Mouse (Mus musculus) limb, embryonic 12.5 days (tissue): ENCODE measurements around the gene Hdgfl3. TPM values are rescaled to one million over a fixed set of nuclear protein-coding genes. Genes with fewer than 3 reads are reported as not detected.

ENCODE experiments used
- ATAC-seq: fragments of 200-750 bp; cut with Nextera tagmentation; 2 replicates; pipeline ENCODE4 v1.8.0; 2017; ENCODE audit warnings: low read depth, moderate TSS enrichment; ENCODE audit not compliant: insufficient number of reproducible peaks, insufficient read depth, low FRiP score, low TSS enrichment
- H3K27ac ChIP-seq: fragments of 300-500 bp; sonication (generic); 2 replicates; pipeline ENCODE4 v1.5.1; 2016; ENCODE audit warnings: mild to moderate bottlenecking, moderate library complexity
- H3K27me3 ChIP-seq: fragments of 300-500 bp; sonication (generic); 2 replicates; pipeline ENCODE4 v1.6.1; 2016; ENCODE audit warnings: mild to moderate bottlenecking, moderate library complexity
- H3K36me3 ChIP-seq: fragments of 300-500 bp; sonication (generic); 2 replicates; pipeline ENCODE4 v1.6.1; 2016; ENCODE audit warnings: mild to moderate bottlenecking, moderate library complexity
- H3K4me1 ChIP-seq: fragments of 300-500 bp; sonication (generic); replicated peaks from 2 replicates; pipeline ENCODE4 v1.6.1; 2016
- H3K4me2 ChIP-seq: fragments of 300-500 bp; sonication (generic); 2 replicates; pipeline ENCODE4 v1.6.1; 2016; ENCODE audit warnings: mild to moderate bottlenecking, moderate library complexity
- H3K4me3 ChIP-seq: fragments of 300-500 bp; sonication (generic); replicated peaks from 2 replicates; pipeline ENCODE4 v1.5.1; 2016; ENCODE audit warnings: mild to moderate bottlenecking
- H3K9ac ChIP-seq: fragments of 300-500 bp; sonication (generic); replicated peaks from 2 replicates; pipeline ENCODE4 v1.6.1; 2016; ENCODE audit warnings: mild to moderate bottlenecking, moderate library complexity
- H3K9me3 ChIP-seq: fragments of 300-500 bp; sonication (generic); 2 replicates; pipeline ENCODE4 v1.6.1; 2016; ENCODE audit warnings: mild to moderate bottlenecking, moderate library complexity
- WGBS: fragments of 180-500 bp; shearing (Covaris S2); methylation state at CpG from one replicate; pipeline ENCODE4 v1.1.7; 2016; 5-methylcytosine and 5-hydroxymethylcytosine counted together
- polyA plus RNA-seq: library from polyadenylated mRNA; unstranded; fragments of >200 nt; fragmentation: Nextera tagmentation; extraction: Ambion mirVana; gene quantifications from 2 replicates; pipeline ENCODE4 v1.2.1, GENCODE M21; 2016

Hdgfl3 gene
- polyA plus RNA-seq, 1 experiment from 2014 or later: 35.0 TPM

- Histone ChIP-seq H3K27ac (no peak overlapping the region), H3K9ac (no peak overlapping the region), H3K4me3 (no peak overlapping the region), H3K9me3 (no peaks in the 10 kb centered on the region), H3K4me2 (no peak overlapping the region), H3K36me3 (no peaks in the 10 kb centered on the region), H3K27me3 (peaks cover 10% of the 10 kb centered on the region; the same call in 1 of the 2 replicates), H3K4me1 (0 out of 2 replicates have a peak, but pooled peaks cover 2% of the 10 kb centered on the region)
- no peak for ATAC-seq
- 95% methylated on average over 6 of the region's 6 CpGs for WGBS
These were observed 68.3 kb downstream of the Hdgfl3 start for GRCm38 (mm10) chr7:81865937-81866336.

GRCm38 (mm10) chr7:81864552-81864951, 69.7 kb downstream of the Hdgfl3 start:
- 89% methylated on average over 6 of the region's 6 CpGs for WGBS

GRCm38 (mm10) chr7:81862587-81863583, 71.4 kb downstream of the Hdgfl3 start:
- no peak for ATAC-seq
- Histone ChIP-seq H3K4me3 (no peak overlapping the region), H3K9me3 (no peaks in the 10 kb centered on the region), H3K9ac (no peak overlapping the region), H3K27me3 (peaks cover 41% of the 10 kb centered on the region), H3K36me3 (no peaks in the 10 kb centered on the region), H3K4me2 (no peak overlapping the region), H3K27ac (peak overlapping the region; percentile 23; the same call in 1 of the 2 replicates), H3K4me1 (peaks cover 23% of the 10 kb centered on the region)
- WGBS: 75% methylated on average over 24 of the region's 24 CpGs

More at GRCm38 (mm10) chr7:81864552-81864951, 69.7 kb downstream of the Hdgfl3 start:
- peaks cover 24% of the 10 kb centered on the region for H3K27me3 ChIP-seq
- H3K36me3 ChIP-seq: no peaks in the 10 kb centered on the region
- H3K9me3 ChIP-seq: no peaks in the 10 kb centered on the region
- H3K4me3 ChIP-seq: no peak overlapping the region
- no peak overlapping the region for H3K9ac ChIP-seq
- ATAC-seq: no peak
- H3K4me2 ChIP-seq: no peak overlapping the region
- H3K27ac ChIP-seq: no peak overlapping the region
- peaks cover 12% of the 10 kb centered on the region; the same call in 1 of the 2 replicates for H3K4me1 ChIP-seq

GRCm38 (mm10) chr7:81861921-81862320, 72.4 kb downstream of the Hdgfl3 start:
- Histone ChIP-seq H3K36me3 (no peaks in the 10 kb centered on the region), H3K27me3 (peaks cover 50% of the 10 kb centered on the region), H3K4me3 (no peak overlapping the region), H3K4me2 (no peak overlapping the region), H3K9ac (no peak overlapping the region), H3K4me1 (peaks cover 23% of the 10 kb centered on the region), H3K9me3 (no peaks in the 10 kb centered on the region), H3K27ac (no peak overlapping the region)
- no peak for ATAC-seq
- 63% methylated on average over 4 of the region's 4 CpGs for WGBS

- ATAC-seq: no peak
- Histone ChIP-seq H3K9ac (no peak overlapping the region), H3K27me3 (peaks cover 55% of the 10 kb centered on the region), H3K4me2 (0 out of 2 replicates have a peak overlapping the region, but pooled peaks have one; percentile 98), H3K9me3 (no peaks in the 10 kb centered on the region), H3K4me3 (no peak overlapping the region), H3K4me1 (peaks cover 23% of the 10 kb centered on the region), H3K27ac (no peak overlapping the region), H3K36me3 (no peaks in the 10 kb centered on the region)
- WGBS: 84% methylated on average over 2 of the region's 2 CpGs
These were observed 72.8 kb downstream of the Hdgfl3 start for GRCm38 (mm10) chr7:81861461-81861860.

- Histone ChIP-seq H3K9me3 (no peaks in the 10 kb centered on the region), H3K9ac (no peak overlapping the region), H3K4me3 (no peak overlapping the region), H3K4me1 (peaks cover 23% of the 10 kb centered on the region), H3K27me3 (peaks cover 55% of the 10 kb centered on the region), H3K27ac (no peak overlapping the region), H3K4me2 (peak overlapping the region; percentile 98; the same call in 1 of the 2 replicates), H3K36me3 (no peaks in the 10 kb centered on the region)
- 75% methylated on average over 5 of the region's 5 CpGs for WGBS
- ATAC-seq: no peak
These were observed 73.3 kb downstream of the Hdgfl3 start for GRCm38 (mm10) chr7:81860996-81861395.

GRCm38 (mm10) chr7:81860071-81860470, 74.2 kb downstream of the Hdgfl3 start:
- 49% methylated on average over 11 of the region's 11 CpGs for WGBS

GRCm38 (mm10) chr7:81858968-81859721, 75.1 kb downstream of the Hdgfl3 start, which contains the start of gene Tm6sf1:
TSS of gene Tm6sf1 (plus strand) at chr7:81859001.
- ATAC-seq: no peak
- Histone ChIP-seq H3K27me3 (peaks cover 55% of the 10 kb centered on the region), H3K9ac (peak within 1 kb of the TSS; percentile 66), H3K4me2 (peak within 1 kb of the TSS; percentile 98), H3K27ac (peak within 1 kb of the TSS; percentile 41; the same call in 1 of the 2 replicates), H3K9me3 (no peaks in the 10 kb centered on the region), H3K36me3 (no peaks in the 10 kb centered on the region), H3K4me3 (peak within 1 kb of the TSS; percentile 63), H3K4me1 (peaks cover 23% of the 10 kb centered on the region)
- under 1% methylated on average over 64 of the region's 64 CpGs for WGBS

More at GRCm38 (mm10) chr7:81860071-81860470, 74.2 kb downstream of the Hdgfl3 start:
- no peak for ATAC-seq
- Histone ChIP-seq H3K4me1 (peaks cover 23% of the 10 kb centered on the region), H3K9ac (no peak overlapping the region), H3K36me3 (no peaks in the 10 kb centered on the region), H3K9me3 (no peaks in the 10 kb centered on the region), H3K27me3 (peaks cover 55% of the 10 kb centered on the region), H3K4me3 (peak overlapping the region; percentile 63; the same call in 1 of the 2 replicates), H3K27ac (no peak overlapping the region), H3K4me2 (peak overlapping the region; percentile 98)

GRCm38 (mm10) chr7:81858236-81858635, 76.0 kb downstream of the Hdgfl3 start:
- H3K4me1 ChIP-seq: peaks cover 23% of the 10 kb centered on the region
- H3K27ac ChIP-seq: no peak overlapping the region
- no peaks in the 10 kb centered on the region for H3K9me3 ChIP-seq
- no peaks in the 10 kb centered on the region for H3K36me3 ChIP-seq
- H3K9ac ChIP-seq: no peak overlapping the region
- WGBS: 4% methylated on average over 9 of the region's 9 CpGs
- no peak for ATAC-seq
- H3K4me2 ChIP-seq: peak overlapping the region; percentile 98
- H3K27me3 ChIP-seq: peaks cover 55% of the 10 kb centered on the region
- H3K4me3 ChIP-seq: peak overlapping the region; percentile 63; the same call in 1 of the 2 replicates

- H3K4me1 ChIP-seq: peaks cover 21% of the 10 kb centered on the region
- H3K9me3 ChIP-seq: no peaks in the 10 kb centered on the region
- H3K27ac ChIP-seq: no peak overlapping the region
- no peak for ATAC-seq
- H3K27me3 ChIP-seq: peaks cover 47% of the 10 kb centered on the region
- H3K9ac ChIP-seq: no peak overlapping the region
- H3K4me2 ChIP-seq: no peak overlapping the region
- no peaks in the 10 kb centered on the region for H3K36me3 ChIP-seq
- no peak overlapping the region for H3K4me3 ChIP-seq
- 62% methylated on average over 4 of the region's 4 CpGs for WGBS
These were observed 78.1 kb downstream of the Hdgfl3 start for GRCm38 (mm10) chr7:81856221-81856620.

GRCm38 (mm10) chr7:81855694-81856093, 78.6 kb downstream of the Hdgfl3 start, which contains the start of gene Gm10160:
TSS of gene Gm10160 (minus strand) at chr7:81855794.
- Histone ChIP-seq H3K36me3 (no peaks in the 10 kb centered on the region), H3K27ac (no peak within 1 kb of the TSS), H3K4me3 (no peak within 1 kb of the TSS), H3K4me1 (peaks cover 21% of the 10 kb centered on the region), H3K9ac (no peak within 1 kb of the TSS), H3K27me3 (peaks cover 42% of the 10 kb centered on the region), H3K9me3 (no peaks in the 10 kb centered on the region), H3K4me2 (no peak within 1 kb of the TSS)
- no peak for ATAC-seq
- 89% methylated on average over 1 of the region's 1 CpGs for WGBS
